Mouse (Mus musculus): ENCODE results near the gene Xlr. TPM values are rescaled to one million over a fixed set of nuclear protein-coding genes. Genes with fewer than 3 reads are reported as not detected.
"Not testable (repeated sequence)": the region's sequence is repeated elsewhere in the genome, so short reads cannot be mapped to it uniquely, and the experiment has no call there.

Gene Xlr
- 1.5 and 1.6 TPM in 2 replicates for polyA plus RNA-seq (2015; fragmentation: Nextera tagmentation; extraction: Ambion mirVana)

DNA sequence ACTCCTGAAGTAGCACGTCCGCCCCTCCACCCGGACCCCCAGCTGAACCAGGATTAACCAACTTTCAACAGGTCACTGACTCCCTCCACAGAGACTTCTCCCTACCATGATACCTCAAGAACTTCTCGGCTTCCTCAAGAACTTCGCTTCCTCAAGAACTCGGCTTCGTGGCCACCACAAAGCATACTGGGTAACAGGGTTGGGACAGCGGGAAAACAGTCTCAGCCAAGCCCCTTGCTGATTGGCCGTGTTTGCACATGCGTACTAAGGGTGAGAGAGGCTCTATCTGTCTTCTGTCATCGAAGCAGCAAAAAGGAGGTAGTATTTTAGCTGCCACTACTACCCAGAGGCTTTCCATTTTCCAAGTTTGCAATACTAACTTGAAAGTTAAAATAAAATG lies at the start of gene Xlr:
Xlr (minus strand) TSS at position 188 of the 400 bp plus-strand sequence.
- WGBS = 77% methylated on average over 11 of the region's 11 CpGs
- ATAC-seq (ENCODE audit: low read depth); H3K9ac ChIP-seq (ENCODE audit: low read length); H3K36me3 ChIP-seq (ENCODE audit: control insufficient read depth, insufficient read depth, low read length); H3K27ac ChIP-seq (ENCODE audit: low read length); H3K9me3 ChIP-seq (ENCODE audit: control insufficient read depth, low read length); H3K4me1 ChIP-seq (replicated peaks; ENCODE audit: control insufficient read depth, insufficient read depth, low read length); H3K4me2 ChIP-seq (ENCODE audit: low read depth, low read length); H3K4me3 ChIP-seq (ENCODE audit: low read length); H3K27me3 ChIP-seq (ENCODE audit: control insufficient read depth, insufficient read depth, low read depth, low read length): not testable (repeated sequence)

GRCm38 (mm10) chrX:53799074-53799473 lies 1.6 kb upstream of the Xlr start:
- H3K9me3 ChIP-seq (ENCODE audit: control insufficient read depth, low read length) = no peaks in the 10 kb centered on the region
- H3K9ac ChIP-seq (ENCODE audit: low read length) = no peak overlapping the region
- H3K27me3 ChIP-seq (ENCODE audit: control insufficient read depth, insufficient read depth, low read depth, low read length) = no peaks in the 10 kb centered on the region
- H3K4me1 ChIP-seq (replicated peaks; ENCODE audit: control insufficient read depth, insufficient read depth, low read length) = no peaks in the 10 kb centered on the region
- no peak overlapping the region for H3K4me3 ChIP-seq (ENCODE audit: low read length)
- no peak overlapping the region for H3K4me2 ChIP-seq (ENCODE audit: low read depth, low read length)
- ATAC-seq (ENCODE audit: low read depth) = no peak
- H3K27ac ChIP-seq (ENCODE audit: low read length) = no peak overlapping the region
- no peaks in the 10 kb centered on the region for H3K36me3 ChIP-seq (ENCODE audit: control insufficient read depth, insufficient read depth, low read length)
- 32% methylated on average over 3 of the region's 3 CpGs for WGBS

- H3K4me2 ChIP-seq (ENCODE audit: low read depth, low read length) = no peak within 1 kb of the TSS
- no peaks in the 10 kb centered on the region for H3K4me1 ChIP-seq (replicated peaks; ENCODE audit: control insufficient read depth, insufficient read depth, low read length)
- 87% methylated on average over 12 of the region's 12 CpGs for WGBS
- no peaks in the 10 kb centered on the region for H3K27me3 ChIP-seq (ENCODE audit: control insufficient read depth, insufficient read depth, low read depth, low read length)
- H3K9ac ChIP-seq (ENCODE audit: low read length) = no peak within 1 kb of the TSS
- H3K36me3 ChIP-seq (ENCODE audit: control insufficient read depth, insufficient read depth, low read length) = no peaks in the 10 kb centered on the region
- ATAC-seq (ENCODE audit: low read depth) = no peak
- H3K27ac ChIP-seq (ENCODE audit: low read length) = no peak within 1 kb of the TSS
- H3K4me3 ChIP-seq (ENCODE audit: low read length) = no peak within 1 kb of the TSS
- H3K9me3 ChIP-seq (ENCODE audit: control insufficient read depth, low read length) = no peaks in the 10 kb centered on the region
Observed at GRCm38 (mm10) chrX:53776276-53776675, 21.2 kb downstream of the Xlr start, which contains the start of gene Zfp36l3. Zfp36l3 (minus strand) TSS chrX:53776394.

- Histone ChIP-seq H3K4me1 (replicated peaks; ENCODE audit: control insufficient read depth, insufficient read depth, low read length) (no peaks in the 10 kb centered on the region), H3K4me2 (ENCODE audit: low read depth, low read length) (no peak within 1 kb of the TSS), H3K9me3 (ENCODE audit: control insufficient read depth, low read length) (no peaks in the 10 kb centered on the region; the same call in none of the 2 replicates), H3K27me3 (ENCODE audit: control insufficient read depth, insufficient read depth, low read depth, low read length) (no peaks in the 10 kb centered on the region), H3K36me3 (ENCODE audit: control insufficient read depth, insufficient read depth, low read length) (no peaks in the 10 kb centered on the region), H3K27ac (ENCODE audit: low read length) (no peak within 1 kb of the TSS), H3K9ac (ENCODE audit: low read length) (no peak within 1 kb of the TSS), H3K4me3 (ENCODE audit: low read length) (no peak within 1 kb of the TSS)
- no peak for ATAC-seq (ENCODE audit: low read depth)
- 89% methylated on average over 16 of the region's 16 CpGs for WGBS
Observed at GRCm38 (mm10) chrX:53757736-53758135, 39.8 kb downstream of the Xlr start, which contains the start of gene 1700013H16Rik. 1700013H16Rik (minus strand) TSS chrX:53757831.

- Histone ChIP-seq H3K9me3 (ENCODE audit: control insufficient read depth, low read length) (no peaks in the 10 kb centered on the region; the same call in none of the 2 replicates), H3K36me3 (ENCODE audit: control insufficient read depth, insufficient read depth, low read length) (no peaks in the 10 kb centered on the region), H3K27ac (ENCODE audit: low read length) (no peak overlapping the region), H3K4me3 (ENCODE audit: low read length) (no peak overlapping the region), H3K4me1 (replicated peaks; ENCODE audit: control insufficient read depth, insufficient read depth, low read length) (no peaks in the 10 kb centered on the region), H3K9ac (ENCODE audit: low read length) (no peak overlapping the region), H3K27me3 (ENCODE audit: control insufficient read depth, insufficient read depth, low read depth, low read length) (no peaks in the 10 kb centered on the region), H3K4me2 (ENCODE audit: low read depth, low read length) (no peak overlapping the region)
- no peak for ATAC-seq (ENCODE audit: low read depth)
- 88% methylated on average over 1 of the region's 1 CpGs for WGBS
Observed at GRCm38 (mm10) chrX:53752851-53753250, 44.7 kb downstream of the Xlr start.

GRCm38 (mm10) chrX:53728967-53729366 lies 68.5 kb downstream of the Xlr start:
- no peak overlapping the region for H3K27ac ChIP-seq (ENCODE audit: low read length)
- H3K9me3 ChIP-seq (ENCODE audit: control insufficient read depth, low read length) = no peaks in the 10 kb centered on the region
- no peaks in the 10 kb centered on the region for H3K36me3 ChIP-seq (ENCODE audit: control insufficient read depth, insufficient read depth, low read length)
- no peak for ATAC-seq (ENCODE audit: low read depth)
- WGBS = 86% methylated on average over 2 of the region's 2 CpGs
- H3K4me3 ChIP-seq (ENCODE audit: low read length) = no peak overlapping the region
- H3K27me3 ChIP-seq (ENCODE audit: control insufficient read depth, insufficient read depth, low read depth, low read length) = no peaks in the 10 kb centered on the region
- H3K4me1 ChIP-seq (replicated peaks; ENCODE audit: control insufficient read depth, insufficient read depth, low read length) = no peaks in the 10 kb centered on the region
- H3K4me2 ChIP-seq (ENCODE audit: low read depth, low read length) = no peak overlapping the region
- H3K9ac ChIP-seq (ENCODE audit: low read length) = no peak overlapping the region

Other genes with a start within 250 kb of the Xlr start
- gene Rtl8c, start 189.7 kb downstream of the Xlr start, polyA plus RNA-seq (2015; fragmentation: Nextera tagmentation; extraction: Ambion mirVana) = 37.7 and 38.0 TPM in 2 replicates
- gene Gm14597, start 188.7 kb downstream of the Xlr start, polyA plus RNA-seq (2015; fragmentation: Nextera tagmentation; extraction: Ambion mirVana) = not detected in 2 replicates
- 91.9 and 93.6 TPM in 2 replicates for gene Rtl8a, start 154.0 kb downstream of the Xlr start, polyA plus RNA-seq (2015; fragmentation: Nextera tagmentation; extraction: Ambion mirVana)
- 73.3 and 75.5 TPM in 2 replicates for gene Rtl8b, start 127.3 kb downstream of the Xlr start, polyA plus RNA-seq (2015; fragmentation: Nextera tagmentation; extraction: Ambion mirVana)
- not detected in 2 replicates for gene 4930502E18Rik, start 72.9 kb downstream of the Xlr start, polyA plus RNA-seq (2015; fragmentation: Nextera tagmentation; extraction: Ambion mirVana)
- not detected in 2 replicates for gene 1700013H16Rik, start 39.9 kb downstream of the Xlr start, polyA plus RNA-seq (2015; fragmentation: Nextera tagmentation; extraction: Ambion mirVana)
- not detected in 2 replicates for gene Zfp36l3, start 21.3 kb downstream of the Xlr start, polyA plus RNA-seq (2015; fragmentation: Nextera tagmentation; extraction: Ambion mirVana)

Data from lung, embryonic 16.5 days (tissue).